Mouse (Mus musculus): ENCODE data around the gene Mtmr1. TPM values are rescaled to one million over a fixed set of nuclear protein-coding genes. Genes with fewer than 3 reads are reported as not detected.

Gene Mtmr1
- 50.3 TPM for polyA plus RNA-seq (2017; shearing (Covaris generic))

GRCm38 (mm10) chrX:71364554-71364991 lies at the start of gene Mtmr1:
Gene Mtmr1 (plus strand): TSS chrX:71364760.

Other genes with a start within 250 kb of the Mtmr1 start
- 9.4 TPM for gene Mtm1, start 154.0 kb upstream of the Mtmr1 start, polyA plus RNA-seq (2017; shearing (Covaris generic))
- gene Cd99l2, start 128.1 kb downstream of the Mtmr1 start, polyA plus RNA-seq (2017; shearing (Covaris generic)): 6.5 TPM
- gene Hmgb3, start 191.2 kb downstream of the Mtmr1 start, polyA plus RNA-seq (2017; shearing (Covaris generic)): 18.8 TPM